Mouse (Mus musculus) megakaryocyte, adult 5-6 weeks (primary cell): ENCODE data around the gene Slc6a11. TPM values are rescaled to one million over a fixed set of nuclear protein-coding genes. Genes with fewer than 3 reads are reported as not detected.
A peak's percentile ranks its signal among the peaks of the same experiment; 100 is the strongest.

Source experiments
- ATAC-seq: 2 replicates; pipeline ENCODE4 v1.8.0; 2016; ENCODE audit warnings: mild to moderate bottlenecking, inconsistent platforms; ENCODE audit not compliant: poor library complexity, severe bottlenecking
- total RNA-seq, 2 experiments: library from RNA; stranded (forward) in 1 of 2; stranded (reverse) in 1 of 2; fragments of 153-499, 151-499 nt in 1 of 2; fragments of 221-1000, 200-1000 nt in 1 of 2; gene quantifications; 2 replicates each; pipeline versions ENCODE4 v1.2.3 to v1.2.4; 2015 to 2017

The Slc6a11 gene
- total RNA-seq (2015) (not detected in 2 replicates), total RNA-seq (2017) (not detected in 2 replicates)

- ATAC-seq = no peak
Measured at GRCm38 (mm10) chr6:114131122-114131872, at the start of gene Slc6a11. TSS of gene Slc6a11 (plus strand) at chr6:114131241.

- ATAC-seq = no peak
Measured at GRCm38 (mm10) chr6:114087106-114087505, 43.9 kb upstream of the Slc6a11 start.

- peak; percentile 56; the same call in 1 of the 2 replicates for ATAC-seq
Measured at GRCm38 (mm10) chr6:114089626-114090025, 41.4 kb upstream of the Slc6a11 start.

GRCm38 (mm10) chr6:114092216-114092615, 38.8 kb upstream of the Slc6a11 start:
- ATAC-seq = no peak

GRCm38 (mm10) chr6:114094251-114094650, 36.8 kb upstream of the Slc6a11 start:
- no peak for ATAC-seq

GRCm38 (mm10) chr6:114096574-114096973, 34.5 kb upstream of the Slc6a11 start:
- no peak for ATAC-seq

- no peak for ATAC-seq
Measured at GRCm38 (mm10) chr6:114101923-114102322, 29.1 kb upstream of the Slc6a11 start.

- no peak for ATAC-seq
Measured at GRCm38 (mm10) chr6:114119507-114119906, 11.5 kb upstream of the Slc6a11 start.

GRCm38 (mm10) chr6:114125530-114125929, 5.5 kb upstream of the Slc6a11 start:
- ATAC-seq = no peak

GRCm38 (mm10) chr6:114132472-114132871, 1.4 kb downstream of the Slc6a11 start:
- ATAC-seq = no peak

GRCm38 (mm10) chr6:114132916-114133315, 1.9 kb downstream of the Slc6a11 start:
- ATAC-seq = no peak

- no peak for ATAC-seq
Measured at GRCm38 (mm10) chr6:114138970-114139369, 7.9 kb downstream of the Slc6a11 start.

GRCm38 (mm10) chr6:114141481-114141880, 10.4 kb downstream of the Slc6a11 start:
- ATAC-seq = no peak

GRCm38 (mm10) chr6:114142480-114142879, 11.4 kb downstream of the Slc6a11 start:
- ATAC-seq = no peak

GRCm38 (mm10) chr6:114143544-114143943, 12.5 kb downstream of the Slc6a11 start:
- no peak for ATAC-seq

GRCm38 (mm10) chr6:114144447-114145105, 13.5 kb downstream of the Slc6a11 start:
- no peak for ATAC-seq

- ATAC-seq = no peak
Measured at GRCm38 (mm10) chr6:114145650-114146329, 14.7 kb downstream of the Slc6a11 start.

GRCm38 (mm10) chr6:114155720-114156119, 24.7 kb downstream of the Slc6a11 start:
- no peak for ATAC-seq

GRCm38 (mm10) chr6:114158811-114159210, 27.8 kb downstream of the Slc6a11 start:
- no peak for ATAC-seq

GRCm38 (mm10) chr6:114160732-114161131, 29.7 kb downstream of the Slc6a11 start:
- ATAC-seq = no peak

GRCm38 (mm10) chr6:114174052-114174397, 43.0 kb downstream of the Slc6a11 start:
- no peak for ATAC-seq
